ENCODE assay signal across 8 mouse cellular contexts in genomic region chr17:87531411-87532157, GRCm38 (mm10).
DNase-seq lines count a peak whose midpoint lies in the region; ATAC-seq and TF ChIP-seq lines count a peak whose summit lies in the region.

No protein-coding gene starts in this region.

- no peak for TF ChIP-seq EP300 in liver, embryonic 14.5 days (IDR thresholded peaks at IDR 0.05; ENCODE audit: low read depth)

- peak overlapping the region; percentile 36 for H3K4me3 ChIP-seq in intestine, embryonic 15.5 days (replicated peaks)
- H3K4me3 ChIP-seq in liver, embryonic 14.5 days (ENCODE audit: insufficient read depth in 1 of 2, low read depth in 2 of 2, low read length in 2 of 2), result peak overlapping the region; percentile 17 to 25

- no peaks in the 10 kb centered on the region for H3K9me3 ChIP-seq in intestine, embryonic 15.5 days
- no peaks in the 10 kb centered on the region for H3K9me3 ChIP-seq in liver, embryonic 14.5 days (ENCODE audit: control insufficient read depth, low read length)

- H3K4me1 ChIP-seq in intestine, embryonic 15.5 days (replicated peaks), result peaks cover 24% of the 10 kb centered on the region
- peaks cover 7 to 21% of the 10 kb centered on the region in 2 experiments for H3K4me1 ChIP-seq in liver, embryonic 14.5 days (replicated peaks; ENCODE audit: control insufficient read depth in 2 of 2, insufficient read depth in 2 of 2, low read length in 1 of 2)

- 9% methylated on average over 21 of the region's 21 CpGs for WGBS in intestine, embryonic 15.5 days
- WGBS in liver, embryonic 14.5 days (ENCODE audit: insufficient replicate concordance), result 5% methylated on average over 21 of the region's 21 CpGs

- H3K27ac ChIP-seq in intestine, embryonic 15.5 days, result peak overlapping the region; percentile 91
- no peak overlapping the region for H3K27ac ChIP-seq in liver, embryonic 14.5 days

- DNase-seq in adrenal gland, adult (ENCODE audit: inconsistent age in 2 of 2, low spot score in 1 of 2), result peak; percentile 78 to 93
- DNase-seq in adrenal gland, postnatal 4 days (ENCODE audit: low spot score in 2 of 2), result no peak
- DNase-seq in brain, adult 2 months (ENCODE audit: low read depth, low spot score), result peak; percentile 63
- peak; percentile 52 for DNase-seq in gastrocnemius, postnatal 25 days
- DNase-seq in liver, embryonic 14.5 days (ENCODE audit: low read depth in 3 of 3, low spot score in 3 of 3), result peak in 1 of 3 experiments; percentile 20
- peak; percentile 59 for DNase-seq in neural tube, embryonic 10.5 days (ENCODE audit: extremely low spot score, low spot score)
- DNase-seq in adipocyte (ENCODE audit: low spot score), result no peak

- peak overlapping the region; percentile 27 for H3K9ac ChIP-seq in intestine, embryonic 15.5 days
- peak overlapping the region; percentile 12 for H3K9ac ChIP-seq in liver, embryonic 14.5 days (replicated peaks)

- peak; percentile 66 for ATAC-seq in intestine, embryonic 15.5 days
- peak; percentile 25; the same call in 1 of the 2 replicates for ATAC-seq in liver, embryonic 14.5 days (ENCODE audit: insufficient read depth)

- no peaks in the 10 kb centered on the region for H3K27me3 ChIP-seq in intestine, embryonic 15.5 days (replicated peaks)
- no peaks in the 10 kb centered on the region for H3K27me3 ChIP-seq in liver, embryonic 14.5 days (ENCODE audit: control insufficient read depth, insufficient read depth, low read length)

- no peak for TF ChIP-seq CTCF in liver, embryonic 14.5 days (IDR thresholded peaks at IDR 0.05; ENCODE audit: low read depth)

- H3K4me2 ChIP-seq in intestine, embryonic 15.5 days (replicated peaks), result peak overlapping the region; percentile 64
- peak overlapping the region; percentile 73 for H3K4me2 ChIP-seq in liver, embryonic 14.5 days (ENCODE audit: low read depth)

- H3K36me3 ChIP-seq in intestine, embryonic 15.5 days, result no peaks in the 10 kb centered on the region
- no peaks in the 10 kb centered on the region for H3K36me3 ChIP-seq in liver, embryonic 14.5 days (replicated peaks; ENCODE audit: control insufficient read depth, insufficient read depth, low read depth)

Comparison
In these comparisons a context has a peak if more than half of its experiments do, and no peak if none do; other contexts are left out.
1. DNase-seq: peak in adrenal gland, adult (2 of 2), brain, adult 2 months (single experiment), gastrocnemius, postnatal 25 days (single experiment) and neural tube, embryonic 10.5 days (single experiment); none in adrenal gland, postnatal 4 days (0 of 2) and adipocyte (single experiment).